Mouse (Mus musculus): ENCODE measurements around the gene Zdhhc18. TPM values are rescaled to one million over a fixed set of nuclear protein-coding genes. Genes with fewer than 3 reads are reported as not detected.

The Zdhhc18 gene
- polyA plus RNA-seq, 1 experiment from 2014 or later = 1.9 TPM

- H3K4me3 ChIP-seq = peak overlapping the region; percentile 76
- no peaks in the 10 kb centered on the region for H3K27me3 ChIP-seq (ENCODE audit: insufficient read depth, poor library complexity, severe bottlenecking)
- H3K27ac ChIP-seq = peak overlapping the region; percentile 97
- WGBS = 44% methylated on average over 10 of the region's 10 CpGs
- peaks cover 83% of the 10 kb centered on the region for H3K4me1 ChIP-seq (replicated peaks)
- no peaks in the 10 kb centered on the region for H3K9me3 ChIP-seq
- no peak for DNase-seq (ENCODE audit: low spot score)
- peaks cover 15% of the 10 kb centered on the region for H3K36me3 ChIP-seq
Observed at GRCm38 (mm10) chr4:133673666-133674330, 23.8 kb upstream of the Zdhhc18 start.

- Histone ChIP-seq H3K27ac (peak overlapping the region; percentile 97), H3K4me1 (replicated peaks) (peaks cover 83% of the 10 kb centered on the region), H3K9me3 (no peaks in the 10 kb centered on the region), H3K36me3 (peaks cover 14% of the 10 kb centered on the region), H3K4me3 (peak overlapping the region; percentile 76), H3K27me3 (ENCODE audit: insufficient read depth, poor library complexity, severe bottlenecking) (no peaks in the 10 kb centered on the region)
- WGBS = 5% methylated on average over 24 of the region's 24 CpGs
- no peak for DNase-seq (ENCODE audit: low spot score)
Observed at GRCm38 (mm10) chr4:133672845-133673647, 23.1 kb upstream of the Zdhhc18 start.

GRCm38 (mm10) chr4:133671881-133672844, 22.2 kb upstream of the Zdhhc18 start, which contains the start of gene Pigv:
Gene Pigv, minus strand, starts transcription at chr4:133672647.
- Histone ChIP-seq H3K27me3 (ENCODE audit: insufficient read depth, poor library complexity, severe bottlenecking) (no peaks in the 10 kb centered on the region), H3K9me3 (no peaks in the 10 kb centered on the region), H3K4me1 (replicated peaks) (peaks cover 76% of the 10 kb centered on the region), H3K4me3 (peak within 1 kb of the TSS; percentile 76), H3K27ac (peak within 1 kb of the TSS; percentile 97), H3K36me3 (peaks cover 16% of the 10 kb centered on the region)
- under 1% methylated on average over 76 of the region's 76 CpGs for WGBS
- DNase-seq (ENCODE audit: low spot score) = peak; percentile 94

DNA sequence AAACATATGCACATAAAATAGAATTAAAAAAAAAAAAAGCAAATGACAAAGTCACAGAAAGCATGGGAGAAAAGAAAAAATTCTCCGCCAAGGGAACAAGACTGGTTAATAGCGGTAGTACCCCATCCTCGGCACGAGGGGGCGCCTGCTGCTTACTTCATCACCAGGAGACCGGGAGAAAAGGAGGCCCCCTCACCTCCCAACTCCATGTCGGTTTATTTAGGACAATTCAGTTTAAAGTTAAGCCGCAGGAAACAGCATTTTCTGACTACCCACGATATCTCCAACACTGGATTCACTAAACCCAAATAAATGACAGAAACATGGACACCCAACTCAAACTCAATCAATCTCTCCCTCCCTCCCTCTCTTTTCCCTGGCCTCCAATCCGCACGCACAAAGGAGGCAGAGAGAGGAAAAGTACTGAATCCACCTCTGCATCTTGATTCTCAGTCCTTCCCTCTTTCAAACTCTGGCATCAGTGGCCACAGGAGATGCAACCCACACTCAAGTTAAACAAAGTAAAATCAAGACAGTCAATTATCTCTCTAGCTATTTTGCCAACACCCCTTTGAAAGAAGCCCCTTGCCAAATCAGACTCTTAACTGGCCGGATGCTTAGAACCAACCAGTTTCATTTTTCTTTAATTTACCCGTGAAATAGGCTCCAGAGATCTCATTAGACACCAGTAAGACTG, 21.4 kb upstream of the Zdhhc18 start:
- H3K36me3 ChIP-seq = peaks cover 23% of the 10 kb centered on the region
- peak overlapping the region; percentile 97 for H3K27ac ChIP-seq
- H3K9me3 ChIP-seq = no peaks in the 10 kb centered on the region
- H3K4me3 ChIP-seq = peak overlapping the region; percentile 76
- peak; percentile 82 for DNase-seq (ENCODE audit: low spot score)
- peaks cover 68% of the 10 kb centered on the region for H3K4me1 ChIP-seq (replicated peaks)
- no peaks in the 10 kb centered on the region for H3K27me3 ChIP-seq (ENCODE audit: insufficient read depth, poor library complexity, severe bottlenecking)
- 5% methylated on average over 13 of the region's 13 CpGs for WGBS

DNA sequence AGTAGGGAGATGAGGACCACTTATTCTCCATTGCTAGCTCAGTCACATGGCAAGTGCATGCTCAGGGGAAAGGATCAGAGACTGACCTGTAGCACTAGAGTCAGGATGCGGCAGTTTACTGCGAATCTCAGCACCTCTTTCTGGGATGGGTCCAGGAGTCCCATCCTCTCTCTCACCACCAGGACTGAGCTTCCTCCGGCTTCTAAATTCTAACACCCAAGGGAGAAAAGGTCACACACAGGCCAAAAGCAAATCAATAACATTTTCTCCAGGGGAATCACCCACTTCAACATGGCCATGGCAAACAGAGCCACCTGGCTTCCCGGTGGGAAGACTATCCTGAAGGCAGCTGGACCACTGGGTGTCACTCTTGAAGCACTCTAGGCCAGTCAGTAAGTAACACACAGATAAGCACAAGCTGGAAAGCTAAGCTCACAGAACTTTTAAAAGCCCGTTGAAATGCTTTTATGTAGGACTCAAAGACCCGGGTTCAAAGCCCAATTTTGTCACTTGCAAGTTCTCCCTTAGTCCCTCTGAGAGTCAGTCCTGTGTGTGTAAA, 19.8 kb upstream of the Zdhhc18 start:
- H3K4me1 ChIP-seq (replicated peaks) = peaks cover 60% of the 10 kb centered on the region
- peaks cover 32% of the 10 kb centered on the region for H3K36me3 ChIP-seq
- WGBS = 71% methylated on average over 6 of the region's 6 CpGs
- no peak overlapping the region for H3K27ac ChIP-seq
- H3K9me3 ChIP-seq = no peaks in the 10 kb centered on the region
- no peak overlapping the region for H3K4me3 ChIP-seq
- no peaks in the 10 kb centered on the region for H3K27me3 ChIP-seq (ENCODE audit: insufficient read depth, poor library complexity, severe bottlenecking)
- no peak for DNase-seq (ENCODE audit: low spot score)

GRCm38 (mm10) chr4:133668537-133668936, 18.6 kb upstream of the Zdhhc18 start:
- 77% methylated on average over 3 of the region's 3 CpGs for WGBS
- no peaks in the 10 kb centered on the region for H3K27me3 ChIP-seq (ENCODE audit: insufficient read depth, poor library complexity, severe bottlenecking)
- no peak for DNase-seq (ENCODE audit: low spot score)

DNA sequence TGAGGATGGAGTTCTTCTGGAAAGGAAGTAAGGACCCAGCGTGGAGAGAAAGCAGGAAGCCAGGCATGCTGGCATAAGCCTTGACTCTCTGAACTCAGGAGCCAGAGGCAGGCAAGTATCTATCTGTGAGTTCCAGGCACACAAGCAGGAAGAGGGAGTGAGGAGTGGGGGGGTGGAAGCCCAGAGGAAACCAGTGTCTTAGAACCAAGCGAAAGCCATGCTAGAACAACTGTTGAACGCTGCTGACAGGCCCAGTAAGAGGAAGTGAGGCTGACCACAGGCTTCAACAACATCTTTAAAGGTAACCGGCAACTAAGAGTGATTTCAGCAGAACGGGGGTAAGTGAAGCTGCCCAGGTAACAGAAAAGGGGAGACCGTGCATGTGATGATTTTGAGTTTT, 16.2 kb upstream of the Zdhhc18 start:
- no peak overlapping the region for H3K4me3 ChIP-seq
- no peaks in the 10 kb centered on the region for H3K27me3 ChIP-seq (ENCODE audit: insufficient read depth, poor library complexity, severe bottlenecking)
- no peak overlapping the region for H3K27ac ChIP-seq
- no peaks in the 10 kb centered on the region for H3K9me3 ChIP-seq
- WGBS = 90% methylated on average over 6 of the region's 6 CpGs
- DNase-seq (ENCODE audit: low spot score) = no peak
- H3K4me1 ChIP-seq (replicated peaks) = peaks cover 29% of the 10 kb centered on the region
- H3K36me3 ChIP-seq = peaks cover 54% of the 10 kb centered on the region

More at GRCm38 (mm10) chr4:133668537-133668936, 18.6 kb upstream of the Zdhhc18 start:
- H3K36me3 ChIP-seq = peaks cover 38% of the 10 kb centered on the region
- H3K9me3 ChIP-seq = no peaks in the 10 kb centered on the region
- no peak overlapping the region for H3K27ac ChIP-seq
- peaks cover 49% of the 10 kb centered on the region for H3K4me1 ChIP-seq (replicated peaks)
- H3K4me3 ChIP-seq = no peak overlapping the region

GRCm38 (mm10) chr4:133665118-133665517, 15.2 kb upstream of the Zdhhc18 start:
- Histone ChIP-seq H3K9me3 (no peaks in the 10 kb centered on the region), H3K4me1 (replicated peaks) (peaks cover 29% of the 10 kb centered on the region), H3K27me3 (ENCODE audit: insufficient read depth, poor library complexity, severe bottlenecking) (no peaks in the 10 kb centered on the region), H3K27ac (peak overlapping the region; percentile 19), H3K4me3 (no peak overlapping the region), H3K36me3 (peaks cover 57% of the 10 kb centered on the region)
- WGBS = 54% methylated on average over 11 of the region's 11 CpGs
- no peak for DNase-seq (ENCODE audit: low spot score)

DNA sequence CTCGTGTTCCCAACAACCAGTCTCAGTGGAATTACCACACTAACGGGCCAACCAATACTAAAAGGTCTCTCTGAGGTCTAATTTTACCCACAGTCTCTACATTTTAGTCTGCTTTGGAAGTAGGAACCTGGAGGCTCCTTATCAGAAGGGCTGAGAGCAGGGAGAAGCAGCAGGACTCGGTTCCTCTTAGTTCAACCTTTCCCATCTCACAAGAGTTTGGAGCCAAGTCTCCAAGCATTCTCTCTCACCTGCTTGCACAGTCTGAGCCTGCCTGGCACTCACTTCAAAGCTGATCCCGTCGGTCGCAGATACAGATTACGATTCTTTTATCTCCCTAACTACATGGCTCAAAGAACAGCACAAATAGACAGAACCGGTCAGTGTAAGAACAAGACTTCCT, 13.0 kb upstream of the Zdhhc18 start:
- WGBS = 89% methylated on average over 8 of the region's 8 CpGs
- no peak overlapping the region for H3K4me3 ChIP-seq
- no peaks in the 10 kb centered on the region for H3K9me3 ChIP-seq
- H3K27me3 ChIP-seq (ENCODE audit: insufficient read depth, poor library complexity, severe bottlenecking) = no peaks in the 10 kb centered on the region
- H3K4me1 ChIP-seq (replicated peaks) = peaks cover 41% of the 10 kb centered on the region
- H3K27ac ChIP-seq = no peak overlapping the region
- DNase-seq (ENCODE audit: low spot score) = no peak
- H3K36me3 ChIP-seq = peaks cover 49% of the 10 kb centered on the region

GRCm38 (mm10) chr4:133662421-133662820, 12.5 kb upstream of the Zdhhc18 start:
- no peaks in the 10 kb centered on the region for H3K27me3 ChIP-seq (ENCODE audit: insufficient read depth, poor library complexity, severe bottlenecking)
- H3K9me3 ChIP-seq = no peaks in the 10 kb centered on the region
- WGBS = 90% methylated on average over 8 of the region's 8 CpGs
- DNase-seq (ENCODE audit: low spot score) = no peak
- peaks cover 44% of the 10 kb centered on the region for H3K36me3 ChIP-seq
- peaks cover 41% of the 10 kb centered on the region for H3K4me1 ChIP-seq (replicated peaks)
- H3K27ac ChIP-seq = no peak overlapping the region
- no peak overlapping the region for H3K4me3 ChIP-seq

DNA sequence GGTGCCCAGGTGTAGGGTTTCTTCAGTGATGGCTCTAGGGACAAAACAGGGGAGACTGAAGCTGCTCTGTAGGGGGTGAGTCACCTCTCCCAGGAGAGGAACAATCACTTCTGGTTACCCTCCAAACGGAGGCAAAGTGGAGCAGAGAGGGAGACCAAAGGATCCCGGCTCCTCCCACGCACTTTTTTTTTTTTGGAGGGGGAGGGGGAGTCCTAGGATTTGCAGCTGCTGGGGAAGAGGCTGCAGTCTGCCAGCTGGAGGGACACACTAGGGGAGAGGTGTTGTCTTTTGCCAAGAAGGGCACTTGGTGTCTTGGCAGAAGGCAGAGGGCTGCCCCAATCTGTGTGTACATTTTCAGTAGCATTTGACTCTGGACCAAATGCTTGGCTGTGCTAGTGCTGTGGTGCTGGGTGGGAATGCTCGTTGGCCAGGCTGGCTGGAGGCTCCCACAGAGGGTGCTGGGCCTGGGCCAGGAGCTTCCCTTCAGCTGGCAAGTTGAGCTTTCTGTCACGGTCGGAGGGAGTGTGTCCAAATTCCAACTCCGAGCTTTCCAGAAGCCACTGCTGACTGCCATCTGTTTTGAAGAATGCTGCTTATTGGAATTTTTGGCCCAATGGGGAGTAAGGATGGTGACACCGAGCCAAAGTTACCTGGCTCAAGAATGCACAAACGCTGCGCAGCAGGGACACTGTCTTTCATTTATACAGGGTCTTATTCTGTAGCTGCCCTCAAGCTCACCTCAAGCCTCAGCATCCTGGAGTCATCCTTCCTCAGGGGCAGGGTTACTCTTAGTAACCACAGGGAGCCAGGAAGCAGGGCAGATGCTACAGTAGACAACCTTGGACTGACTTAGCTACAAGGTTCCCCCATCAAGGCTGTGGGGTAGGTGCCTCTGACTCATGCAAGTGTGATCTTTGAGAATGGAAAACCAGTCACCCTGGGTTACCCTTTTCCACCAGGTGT, 10.5 kb upstream of the Zdhhc18 start:
- no peaks in the 10 kb centered on the region for H3K27me3 ChIP-seq (ENCODE audit: insufficient read depth, poor library complexity, severe bottlenecking)
- DNase-seq (ENCODE audit: low spot score) = no peak
- H3K36me3 ChIP-seq = peaks cover 32% of the 10 kb centered on the region
- no peaks in the 10 kb centered on the region for H3K9me3 ChIP-seq
- H3K27ac ChIP-seq = peak overlapping the region; percentile 80
- peak overlapping the region; percentile 35 for H3K4me3 ChIP-seq
- peaks cover 50% of the 10 kb centered on the region for H3K4me1 ChIP-seq (replicated peaks)
- WGBS = 20% methylated on average over 10 of the region's 10 CpGs
